Mouse (Mus musculus) lung, postnatal 0 days (tissue): ENCODE results near the gene Mob3a.

ENCODE experiments used
- CTCF ChIP-seq: IDR thresholded peaks from 2 replicates; pipeline ENCODE4 v1.5.1; 2016; ENCODE audit warnings: antibody characterized with exemption, mild to moderate bottlenecking
- EP300 ChIP-seq: IDR thresholded peaks from 2 replicates; pipeline ENCODE4 v1.6.1; 2016; ENCODE audit warnings: antibody characterized with exemption, mild to moderate bottlenecking, control low read depth

DNA sequence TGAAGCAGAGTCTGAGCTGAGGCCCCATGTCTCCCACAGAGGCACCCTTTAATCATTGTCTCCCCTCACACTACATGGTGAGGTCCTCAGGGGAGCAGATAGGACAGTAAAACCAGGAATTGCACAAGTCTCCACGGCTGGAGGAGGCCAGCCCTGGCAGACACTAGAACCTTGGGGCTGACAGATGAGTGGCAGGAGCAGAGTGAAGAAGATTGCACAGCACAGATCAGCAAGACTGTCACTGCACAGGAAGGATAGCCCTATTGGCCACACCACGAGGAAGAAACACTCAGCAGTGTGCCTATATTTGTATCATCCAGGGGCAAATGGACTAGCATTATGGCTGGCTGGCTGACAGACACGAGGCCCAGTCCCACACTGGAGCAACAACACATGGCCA, 9.1 kb upstream of the Mob3a start:
- no peak for TF ChIP-seq CTCF
- TF ChIP-seq EP300 = no peak
